Mouse (Mus musculus) embryonic facial prominence, embryonic 14.5 days (tissue): ENCODE results near the gene Rnase1. TPM values are rescaled to one million over a fixed set of nuclear protein-coding genes. Genes with fewer than 3 reads are reported as not detected.

Source experiments
- ATAC-seq: fragments of 200-750 bp; cut with Nextera tagmentation; 2 replicates; pipeline ENCODE4 v1.8.0; 2017; ENCODE audit warnings: low read depth, moderate number of reproducible peaks, moderate TSS enrichment
- DNase-seq: peaks from one replicate; pipeline ENCODE4 v3.0.0-alpha.2; 2015; ENCODE audit warnings: low spot score
- H3K27ac ChIP-seq: fragments of 300-500 bp; sonication (generic); replicated peaks from 2 replicates; pipeline ENCODE4 v1.5.1; 2014; ENCODE audit warnings: low read depth, mild to moderate bottlenecking, low read length, moderate library complexity
- H3K27me3 ChIP-seq: fragments of 300-500 bp; sonication (generic); replicated peaks from 2 replicates; pipeline ENCODE4 v1.6.1; 2014; ENCODE audit warnings: low read length; ENCODE audit not compliant: control insufficient read depth, insufficient read depth
- H3K36me3 ChIP-seq: fragments of 300-500 bp; sonication (generic); 2 replicates; pipeline ENCODE4 v1.6.1; 2014; ENCODE audit warnings: low read length, mixed read lengths; ENCODE audit not compliant: control insufficient read depth, insufficient read depth
- H3K4me1 ChIP-seq: fragments of 300-500 bp; sonication (generic); 2 replicates; pipeline ENCODE4 v1.6.1; 2014; ENCODE audit warnings: antibody characterized with exemption, low read length; ENCODE audit not compliant: control insufficient read depth, insufficient read depth
- H3K4me2 ChIP-seq: fragments of 300-500 bp; sonication (generic); 2 replicates; pipeline ENCODE4 v1.6.1; 2014; ENCODE audit warnings: low read depth, mild to moderate bottlenecking, low read length, moderate library complexity, mixed read lengths
- H3K4me3 ChIP-seq: fragments of 300-500 bp; sonication (generic); 2 replicates; pipeline ENCODE4 v1.5.1; 2014; ENCODE audit warnings: low read depth, mild to moderate bottlenecking, low read length
- H3K9ac ChIP-seq: fragments of 300-500 bp; sonication (generic); 2 replicates; pipeline ENCODE4 v1.6.1; 2014; ENCODE audit warnings: low read depth, mild to moderate bottlenecking, low read length, moderate library complexity, mixed read lengths
- H3K9me3 ChIP-seq: fragments of 300-500 bp; sonication (generic); 2 replicates; pipeline ENCODE4 v1.6.1; 2016; ENCODE audit warnings: low read length; ENCODE audit not compliant: control insufficient read depth
- WGBS: fragments of 180-500 bp; shearing (Covaris S2); extraction: QIAGEN DNeasy Blood & Tissue Kit; methylation state at CpG from one replicate; pipeline ENCODE4 v1.1.7; 2014; 5-methylcytosine and 5-hydroxymethylcytosine counted together
- polyA plus RNA-seq: library from polyadenylated mRNA; unstranded; fragments of >200 nt; fragmentation: Nextera tagmentation; extraction: Ambion mirVana; gene quantifications from 2 replicates; pipeline ENCODE4 v1.2.1, GENCODE M21; 2014

Gene Rnase1
- polyA plus RNA-seq, 1 experiment from 2014 or later: 1.1 TPM

DNA sequence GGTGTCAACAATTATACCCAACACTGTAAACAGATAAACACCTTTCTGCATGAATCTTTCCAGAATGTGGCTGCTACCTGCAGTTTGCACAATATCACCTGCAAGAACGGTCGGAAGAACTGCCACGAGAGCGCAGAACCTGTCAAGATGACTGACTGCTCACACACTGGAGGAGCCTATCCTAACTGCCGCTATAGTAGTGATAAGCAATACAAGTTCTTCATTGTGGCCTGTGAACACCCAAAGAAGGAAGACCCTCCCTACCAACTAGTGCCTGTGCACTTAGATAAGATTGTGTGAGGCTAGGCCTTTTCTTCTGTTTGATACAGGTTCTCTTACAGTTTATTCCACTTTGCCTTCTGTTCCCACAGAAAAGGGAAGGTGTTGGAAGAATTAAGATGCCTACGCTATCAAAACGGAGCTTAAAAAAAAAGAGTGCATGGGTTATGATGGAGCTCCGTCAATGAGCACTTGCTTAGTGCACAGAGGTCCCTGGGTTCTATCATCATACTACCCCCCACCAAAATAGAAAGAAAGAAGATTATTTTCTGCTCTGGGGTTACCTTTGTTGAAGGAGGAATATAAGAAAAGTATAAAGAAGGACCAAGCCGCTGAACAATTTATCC lies 16.2 kb downstream of the Rnase1 start:
- DNase-seq (no peak), ATAC-seq (no peak)
- Histone ChIP-seq H3K9ac (no peak overlapping the region), H3K4me3 (no peak overlapping the region), H3K4me2 (no peak overlapping the region), H3K9me3 (no peaks in the 10 kb centered on the region), H3K27ac (no peak overlapping the region), H3K36me3 (no peaks in the 10 kb centered on the region), H3K27me3 (no peaks in the 10 kb centered on the region), H3K4me1 (no peaks in the 10 kb centered on the region)
- 87% methylated on average over 9 of the region's 9 CpGs for WGBS

GRCm38 (mm10) chr14:51129624-51129975 lies 17.0 kb downstream of the Rnase1 start:
- WGBS: 63% methylated on average over 4 of the region's 4 CpGs
- Histone ChIP-seq H3K9me3 (no peaks in the 10 kb centered on the region), H3K4me2 (no peak overlapping the region), H3K27me3 (no peaks in the 10 kb centered on the region), H3K36me3 (no peaks in the 10 kb centered on the region), H3K4me3 (no peak overlapping the region), H3K27ac (no peak overlapping the region), H3K4me1 (no peaks in the 10 kb centered on the region), H3K9ac (no peak overlapping the region)
- ATAC-seq (no peak), DNase-seq (no peak)

GRCm38 (mm10) chr14:51128775-51129623 lies 17.6 kb downstream of the Rnase1 start:
- no peaks in the 10 kb centered on the region for H3K9me3 ChIP-seq
- no peak overlapping the region for H3K27ac ChIP-seq
- H3K4me2 ChIP-seq: no peak overlapping the region
- no peaks in the 10 kb centered on the region for H3K4me1 ChIP-seq
- H3K4me3 ChIP-seq: no peak overlapping the region
- H3K27me3 ChIP-seq: no peaks in the 10 kb centered on the region
- DNase-seq (no peak), ATAC-seq (no peak)
- H3K9ac ChIP-seq: no peak overlapping the region
- H3K36me3 ChIP-seq: no peaks in the 10 kb centered on the region
- WGBS: 77% methylated on average over 9 of the region's 9 CpGs

- no peak for ATAC-seq
- Histone ChIP-seq H3K9ac (no peak overlapping the region), H3K4me2 (no peak overlapping the region), H3K27me3 (no peaks in the 10 kb centered on the region), H3K4me1 (no peaks in the 10 kb centered on the region), H3K4me3 (no peak overlapping the region), H3K9me3 (no peaks in the 10 kb centered on the region), H3K27ac (no peak overlapping the region), H3K36me3 (no peaks in the 10 kb centered on the region)
- no peak for DNase-seq
- WGBS: 76% methylated on average over 2 of the region's 2 CpGs
Observed at GRCm38 (mm10) chr14:51127648-51128258, 18.8 kb downstream of the Rnase1 start.

DNA sequence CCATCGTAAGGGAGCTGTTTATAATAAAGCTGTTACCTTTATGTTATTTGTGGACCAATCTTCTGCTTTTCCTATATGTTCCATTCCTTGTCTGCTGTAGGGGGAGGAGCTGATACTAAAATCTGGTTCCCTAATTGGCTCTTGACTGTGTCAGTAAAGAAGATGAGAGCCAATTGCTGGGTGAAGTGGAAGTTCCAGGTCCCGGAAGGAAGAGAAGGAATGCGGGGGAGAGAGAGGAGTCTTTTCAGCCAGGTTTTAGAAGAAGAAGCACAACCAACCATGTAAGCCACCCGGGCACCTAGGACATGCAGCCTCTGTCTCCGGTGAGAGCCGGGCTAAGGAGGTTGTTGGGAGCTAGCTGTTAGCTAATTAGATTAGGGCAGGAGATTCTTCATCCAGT lies 20.9 kb downstream of the Rnase1 start:
- H3K4me3 ChIP-seq: no peak overlapping the region
- no peak for ATAC-seq
- no peaks in the 10 kb centered on the region for H3K4me1 ChIP-seq
- no peak for DNase-seq
- H3K9me3 ChIP-seq: no peaks in the 10 kb centered on the region
- no peaks in the 10 kb centered on the region for H3K27me3 ChIP-seq
- no peak overlapping the region for H3K27ac ChIP-seq
- H3K36me3 ChIP-seq: no peaks in the 10 kb centered on the region
- no peak overlapping the region for H3K9ac ChIP-seq
- 85% methylated on average over 6 of the region's 6 CpGs for WGBS
- H3K4me2 ChIP-seq: no peak overlapping the region

GRCm38 (mm10) chr14:51113916-51114560 lies 32.5 kb downstream of the Rnase1 start, which contains the start of gene Eddm3b:
TSS of gene Eddm3b (plus strand) at chr14:51114426.
- Histone ChIP-seq H3K9me3 (no peaks in the 10 kb centered on the region), H3K4me3 (no peak within 1 kb of the TSS), H3K4me1 (no peaks in the 10 kb centered on the region), H3K27ac (no peak within 1 kb of the TSS), H3K27me3 (no peaks in the 10 kb centered on the region), H3K4me2 (no peak within 1 kb of the TSS), H3K36me3 (no peaks in the 10 kb centered on the region), H3K9ac (no peak within 1 kb of the TSS)
- WGBS: 41% methylated on average over 11 of the region's 12 CpGs
- ATAC-seq: no peak
- DNase-seq: no peak

DNA sequence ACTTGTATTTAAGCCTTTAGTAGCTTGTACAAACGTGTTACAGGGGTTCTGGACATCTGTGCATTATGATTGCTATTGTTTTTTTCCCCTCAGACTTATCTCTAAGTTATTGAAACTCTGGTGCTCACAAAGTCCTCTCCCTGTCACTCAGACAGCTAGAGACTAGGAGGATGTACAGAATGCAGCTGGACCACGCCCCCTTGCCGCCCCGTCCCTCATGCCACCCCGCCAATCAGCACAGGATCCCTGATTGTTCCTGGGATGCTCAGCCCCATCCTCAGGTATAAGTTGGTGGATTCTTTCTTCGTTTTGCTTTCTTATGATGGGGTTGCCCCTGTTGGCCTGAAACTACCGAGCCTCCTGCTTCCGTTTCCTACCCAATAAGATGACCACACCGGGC lies 33.1 kb downstream of the Rnase1 start:
- WGBS: 34% methylated on average over 9 of the region's 9 CpGs
- no peaks in the 10 kb centered on the region for H3K4me1 ChIP-seq
- H3K27ac ChIP-seq: no peak overlapping the region
- H3K4me2 ChIP-seq: no peak overlapping the region
- no peaks in the 10 kb centered on the region for H3K27me3 ChIP-seq
- no peaks in the 10 kb centered on the region for H3K36me3 ChIP-seq
- H3K9ac ChIP-seq: no peak overlapping the region
- no peak overlapping the region for H3K4me3 ChIP-seq
- DNase-seq (no peak), ATAC-seq (no peak)
- no peaks in the 10 kb centered on the region for H3K9me3 ChIP-seq

DNA sequence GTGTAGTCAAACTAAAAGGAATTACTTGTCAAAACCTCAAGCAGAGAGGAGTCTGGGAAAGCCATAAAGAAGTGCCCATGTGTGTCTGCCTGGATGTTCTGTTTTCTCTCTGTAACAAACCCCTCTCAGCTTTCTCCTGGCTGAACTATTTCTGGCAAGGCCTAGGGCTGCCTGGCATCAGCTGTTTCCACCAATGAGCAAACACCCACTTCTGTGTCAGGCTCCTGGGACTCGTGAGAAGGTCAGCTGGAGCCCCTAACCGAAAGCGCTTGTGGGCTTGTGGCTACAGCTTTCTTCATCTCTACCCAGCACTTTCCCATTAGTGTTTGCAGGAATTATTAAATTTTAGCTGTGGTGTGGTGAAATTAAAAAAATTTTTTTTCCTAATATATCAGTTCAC lies 34.6 kb downstream of the Rnase1 start:
- H3K4me3 ChIP-seq: no peak overlapping the region

More for the DNA sequence above, 34.6 kb downstream of the Rnase1 start:
- Histone ChIP-seq H3K9ac (no peak overlapping the region), H3K9me3 (no peaks in the 10 kb centered on the region), H3K4me2 (no peak overlapping the region), H3K27me3 (no peaks in the 10 kb centered on the region), H3K4me1 (no peaks in the 10 kb centered on the region), H3K27ac (no peak overlapping the region), H3K36me3 (no peaks in the 10 kb centered on the region)
- 58% methylated on average over 3 of the region's 3 CpGs for WGBS
- peak; percentile 53; the same call in 1 of the 2 replicates for ATAC-seq
- peak; percentile 37 for DNase-seq
